Mouse (Mus musculus) midbrain, embryonic 10.5 days (tissue): ENCODE data around the gene Tnfaip6. TPM values are rescaled to one million over a fixed set of nuclear protein-coding genes. Genes with fewer than 3 reads are reported as not detected.
A peak's percentile ranks its signal among the peaks of the same experiment; 100 is the strongest.

Experiments used
- DNase-seq: peaks from one replicate; pipeline ENCODE4 v3.0.0-alpha.2; 2017; ENCODE audit warnings: low spot score
- H3K27ac ChIP-seq: fragments of 300-500 bp; sonication (generic); replicated peaks from 2 replicates; pipeline ENCODE4 v1.5.1; 2016; ENCODE audit warnings: mild to moderate bottlenecking
- H3K27me3 ChIP-seq: fragments of 300-500 bp; sonication (generic); 2 replicates; pipeline ENCODE4 v1.6.1; 2016; ENCODE audit warnings: low read depth, mild to moderate bottlenecking; ENCODE audit not compliant: poor library complexity, severe bottlenecking
- H3K36me3 ChIP-seq: fragments of 300-500 bp; sonication (generic); 2 replicates; pipeline ENCODE4 v1.6.1; 2016; ENCODE audit warnings: mild to moderate bottlenecking, moderate library complexity
- H3K4me1 ChIP-seq: fragments of 300-500 bp; sonication (generic); 2 replicates; pipeline ENCODE4 v1.6.1; 2016
- H3K4me3 ChIP-seq: fragments of 300-500 bp; sonication (generic); 2 replicates; pipeline ENCODE4 v1.5.1; 2016; ENCODE audit warnings: mild to moderate bottlenecking, moderate library complexity
- H3K9me3 ChIP-seq: fragments of 300-500 bp; sonication (generic); replicated peaks from 2 replicates; pipeline ENCODE4 v1.6.1; 2016; ENCODE audit warnings: mild to moderate bottlenecking
- WGBS: fragments of 180-500 bp; shearing (Covaris S2); methylation state at CpG from one replicate; pipeline ENCODE4 v1.1.7; 2016; 5-methylcytosine and 5-hydroxymethylcytosine counted together
- polyA plus RNA-seq: library from polyadenylated mRNA; unstranded; fragments of >200 nt; fragmentation: Nextera tagmentation; extraction: Ambion mirVana; gene quantifications from 2 replicates; pipeline ENCODE4 v1.2.1, GENCODE M21; 2016

Gene Tnfaip6
- polyA plus RNA-seq, 1 experiment from 2014 or later, result 19.4 TPM

DNA sequence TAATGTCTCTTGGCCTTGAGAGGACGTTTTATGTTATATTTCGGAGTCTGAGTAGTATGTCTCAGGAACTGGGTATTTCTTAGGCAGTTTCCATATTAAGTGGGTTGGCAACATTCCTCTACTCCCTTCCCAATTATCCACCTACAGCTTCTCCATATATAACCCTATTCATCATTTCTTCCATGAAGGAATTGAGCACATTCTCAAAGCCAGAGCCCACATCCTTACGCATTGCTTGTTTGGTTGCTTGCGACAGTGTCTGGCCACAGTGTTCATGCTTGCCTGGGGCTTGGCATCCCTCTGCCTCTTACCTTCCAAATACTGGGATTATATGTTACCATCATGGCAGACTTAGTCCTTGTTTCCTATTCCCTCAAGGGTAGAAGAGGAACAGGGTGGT, 3.2 kb upstream of the Tnfaip6 start:
- Histone ChIP-seq H3K9me3 (no peaks in the 10 kb centered on the region), H3K27me3 (no peaks in the 10 kb centered on the region; the same call in 1 of the 2 replicates), H3K27ac (no peak overlapping the region), H3K4me1 (peaks cover 23% of the 10 kb centered on the region), H3K36me3 (no peaks in the 10 kb centered on the region), H3K4me3 (no peak overlapping the region)
- DNase-seq, result no peak
- WGBS, result 93% methylated on average over 4 of the region's 4 CpGs

- Histone ChIP-seq H3K4me3 (no peak overlapping the region), H3K36me3 (no peaks in the 10 kb centered on the region), H3K27me3 (no peaks in the 10 kb centered on the region; the same call in 1 of the 2 replicates), H3K9me3 (no peaks in the 10 kb centered on the region), H3K27ac (no peak overlapping the region), H3K4me1 (peaks cover 23% of the 10 kb centered on the region)
- 84% methylated on average over 4 of the region's 4 CpGs for WGBS
- no peak for DNase-seq
Measured at GRCm38 (mm10) chr2:52035144-52035543, 2.7 kb upstream of the Tnfaip6 start.

- Histone ChIP-seq H3K4me1 (peaks cover 23% of the 10 kb centered on the region), H3K27me3 (no peaks in the 10 kb centered on the region; the same call in 1 of the 2 replicates), H3K27ac (0 out of 2 replicates have a peak overlapping the region, but pooled peaks have one; percentile 81), H3K4me3 (peak overlapping the region; percentile 61), H3K36me3 (no peaks in the 10 kb centered on the region), H3K9me3 (no peaks in the 10 kb centered on the region)
- peak; percentile 25 for DNase-seq
- WGBS, result 42% methylated on average over 9 of the region's 11 CpGs
Measured at GRCm38 (mm10) chr2:52036929-52037595, 747 bp upstream of the Tnfaip6 start.

GRCm38 (mm10) chr2:52038558-52038957, 749 bp downstream of the Tnfaip6 start:
- peak overlapping the region; percentile 61 for H3K4me3 ChIP-seq
- peak; percentile 13 for DNase-seq
- peaks cover 1% of the 10 kb centered on the region; the same call in 1 of the 2 replicates for H3K36me3 ChIP-seq
- 35% methylated on average over 5 of the region's 5 CpGs for WGBS
- H3K27me3 ChIP-seq, result no peaks in the 10 kb centered on the region; the same call in 1 of the 2 replicates
- H3K27ac ChIP-seq, result peak overlapping the region; percentile 81
- H3K4me1 ChIP-seq, result peaks cover 23% of the 10 kb centered on the region
- H3K9me3 ChIP-seq, result no peaks in the 10 kb centered on the region

DNA sequence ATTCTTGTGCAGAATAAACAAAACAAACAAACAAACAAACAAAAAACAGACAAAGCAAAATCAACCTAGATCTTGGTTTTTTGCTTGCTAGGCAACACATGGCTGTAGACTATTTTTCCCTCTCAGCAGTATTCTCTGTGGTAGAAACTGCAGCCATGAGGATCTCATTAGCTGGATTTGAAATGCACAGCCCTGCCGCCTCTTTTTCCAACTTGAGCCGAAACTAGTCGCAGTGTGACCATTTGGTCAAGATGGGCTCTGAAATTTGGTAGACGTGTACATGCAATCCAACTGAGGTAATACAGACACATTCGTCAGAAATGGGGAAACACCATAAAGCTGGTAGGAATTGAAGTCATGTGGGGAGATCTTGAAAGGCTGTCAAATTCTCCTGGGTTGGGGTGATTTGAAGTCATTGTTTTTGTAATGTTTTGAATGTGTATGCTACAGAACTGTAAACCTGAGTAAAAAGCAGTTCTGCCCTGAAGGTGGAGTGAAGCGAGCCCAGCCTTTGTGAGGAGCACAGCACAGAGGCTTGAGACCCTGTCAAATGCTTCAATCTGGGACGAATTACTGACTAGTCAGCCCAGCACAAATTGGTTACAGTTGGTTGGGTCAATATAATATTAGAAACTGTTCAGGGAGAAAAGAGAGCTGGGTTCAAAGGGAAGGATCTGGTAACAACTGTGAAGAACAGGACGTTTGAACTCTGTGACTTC, 1.4 kb downstream of the Tnfaip6 start:
- DNase-seq, result peak; percentile 20
- Histone ChIP-seq H3K9me3 (no peaks in the 10 kb centered on the region), H3K4me1 (peaks cover 23% of the 10 kb centered on the region), H3K36me3 (peaks cover 8% of the 10 kb centered on the region; the same call in 1 of the 2 replicates), H3K27ac (peak overlapping the region; percentile 33; the same call in 1 of the 2 replicates), H3K4me3 (peak overlapping the region; percentile 61), H3K27me3 (no peaks in the 10 kb centered on the region; the same call in 1 of the 2 replicates)
- 52% methylated on average over 8 of the region's 8 CpGs for WGBS

DNA sequence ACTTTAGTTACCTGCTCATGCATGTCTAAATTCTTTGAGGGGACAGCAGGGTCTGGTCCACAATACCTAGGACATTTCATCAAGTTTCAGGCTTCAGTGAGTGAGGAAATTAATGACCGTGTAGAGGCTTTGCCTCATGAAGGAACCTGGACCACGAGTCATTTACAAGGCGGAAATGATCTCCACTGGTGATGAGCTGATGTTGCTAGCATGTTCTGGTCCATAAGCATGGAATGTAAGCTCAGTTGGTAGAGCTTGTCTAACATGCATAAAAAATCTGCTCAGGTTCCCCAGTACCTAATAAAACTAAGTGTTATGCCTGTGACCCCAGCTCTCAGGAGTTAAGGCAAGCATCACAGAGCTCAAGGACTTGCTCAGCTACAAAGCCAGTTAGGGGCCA, 4.3 kb downstream of the Tnfaip6 start:
- Histone ChIP-seq H3K4me1 (peaks cover 19% of the 10 kb centered on the region), H3K9me3 (no peaks in the 10 kb centered on the region), H3K4me3 (no peak overlapping the region), H3K36me3 (peaks cover 10% of the 10 kb centered on the region; the same call in 1 of the 2 replicates), H3K27ac (no peak overlapping the region), H3K27me3 (no peaks in the 10 kb centered on the region; the same call in 1 of the 2 replicates)
- 88% methylated on average over 3 of the region's 3 CpGs for WGBS
- DNase-seq, result no peak

DNA sequence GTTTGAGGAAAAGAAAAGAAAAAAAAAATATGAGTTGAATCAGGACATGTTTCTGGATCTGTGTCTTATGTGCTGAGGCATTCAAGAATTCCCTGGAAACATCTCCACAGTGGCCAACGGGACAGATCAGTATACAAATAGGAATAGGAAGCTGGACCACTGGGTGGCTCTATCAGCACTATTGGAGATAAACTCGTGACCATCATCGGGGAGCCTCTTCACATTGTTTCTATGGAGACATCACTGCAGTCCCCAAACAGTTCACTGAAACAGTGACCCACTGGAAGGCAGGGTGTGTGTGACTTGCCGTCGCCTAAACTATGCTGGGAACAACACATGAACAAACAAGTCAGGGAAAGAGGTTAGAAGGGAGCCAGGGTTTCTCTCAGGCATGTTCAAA, 4.9 kb downstream of the Tnfaip6 start:
- Histone ChIP-seq H3K27me3 (no peaks in the 10 kb centered on the region; the same call in 1 of the 2 replicates), H3K27ac (no peak overlapping the region), H3K36me3 (peaks cover 10% of the 10 kb centered on the region; the same call in 1 of the 2 replicates), H3K4me3 (no peak overlapping the region), H3K9me3 (no peaks in the 10 kb centered on the region), H3K4me1 (peaks cover 14% of the 10 kb centered on the region)
- 64% methylated on average over 5 of the region's 5 CpGs for WGBS
- no peak for DNase-seq

- no peaks in the 10 kb centered on the region; the same call in 1 of the 2 replicates for H3K27me3 ChIP-seq
- peaks cover 11% of the 10 kb centered on the region for H3K4me1 ChIP-seq
- H3K4me3 ChIP-seq, result no peak overlapping the region
- no peak overlapping the region for H3K27ac ChIP-seq
- WGBS, result 86% methylated on average over 11 of the region's 11 CpGs
- no peaks in the 10 kb centered on the region for H3K9me3 ChIP-seq
- DNase-seq, result no peak
- H3K36me3 ChIP-seq, result peaks cover 15% of the 10 kb centered on the region; the same call in 1 of the 2 replicates
Measured at GRCm38 (mm10) chr2:52043485-52043884, 5.7 kb downstream of the Tnfaip6 start.

DNA sequence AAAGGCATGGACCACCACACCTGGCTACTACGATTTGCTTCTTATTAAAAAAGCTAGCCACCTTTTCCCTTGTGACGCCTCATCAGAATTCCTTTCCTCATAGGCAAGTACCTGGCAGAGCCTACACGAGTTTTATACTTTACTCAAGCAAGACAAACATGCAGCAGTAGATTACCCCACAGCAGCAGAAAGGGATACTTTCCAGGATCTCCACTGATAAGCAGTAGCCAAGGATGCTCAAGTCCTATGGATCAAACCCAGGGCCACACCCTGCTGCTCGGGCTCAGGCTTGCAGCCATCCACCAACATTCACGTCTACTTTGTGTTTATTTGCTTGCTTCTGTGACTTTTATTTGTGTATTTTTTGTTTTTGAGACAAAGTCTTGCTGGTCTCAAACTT, 8.2 kb downstream of the Tnfaip6 start:
- no peaks in the 10 kb centered on the region for H3K4me1 ChIP-seq
- no peaks in the 10 kb centered on the region for H3K9me3 ChIP-seq
- WGBS, result 86% methylated on average over 5 of the region's 5 CpGs
- H3K27ac ChIP-seq, result no peak overlapping the region
- H3K4me3 ChIP-seq, result no peak overlapping the region
- no peaks in the 10 kb centered on the region for H3K27me3 ChIP-seq
- H3K36me3 ChIP-seq, result peaks cover 18% of the 10 kb centered on the region
- DNase-seq, result no peak

DNA sequence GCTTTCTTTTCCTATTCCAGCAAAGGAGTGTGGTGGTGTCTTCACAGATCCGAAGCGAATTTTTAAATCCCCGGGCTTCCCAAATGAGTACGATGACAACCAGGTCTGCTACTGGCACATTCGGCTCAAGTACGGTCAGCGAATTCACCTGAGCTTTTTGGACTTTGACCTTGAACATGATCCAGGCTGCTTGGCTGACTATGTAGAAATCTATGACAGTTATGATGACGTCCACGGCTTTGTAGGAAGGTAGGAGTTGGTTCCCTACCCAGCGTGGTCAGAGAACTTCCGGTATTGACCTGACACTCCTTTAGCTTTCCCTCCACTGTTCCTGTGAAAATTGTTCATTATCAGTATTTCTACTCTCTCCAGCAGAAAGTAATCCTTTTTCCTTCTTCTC, 13.0 kb downstream of the Tnfaip6 start:
- H3K4me1 ChIP-seq, result peaks cover 10% of the 10 kb centered on the region
- peaks cover 15% of the 10 kb centered on the region for H3K36me3 ChIP-seq
- no peaks in the 10 kb centered on the region for H3K27me3 ChIP-seq
- 95% methylated on average over 11 of the region's 11 CpGs for WGBS
- no peak overlapping the region for H3K27ac ChIP-seq
- DNase-seq, result no peak
- no peak overlapping the region for H3K4me3 ChIP-seq
- H3K9me3 ChIP-seq, result no peaks in the 10 kb centered on the region

- H3K9me3 ChIP-seq, result no peaks in the 10 kb centered on the region
- H3K4me3 ChIP-seq, result no peak overlapping the region
- 86% methylated on average over 4 of the region's 4 CpGs for WGBS
- no peak for DNase-seq
- H3K27me3 ChIP-seq, result no peaks in the 10 kb centered on the region
- H3K4me1 ChIP-seq, result peaks cover 10% of the 10 kb centered on the region
- H3K36me3 ChIP-seq, result peaks cover 15% of the 10 kb centered on the region
- H3K27ac ChIP-seq, result no peak overlapping the region
Measured at GRCm38 (mm10) chr2:52052335-52052734, 14.5 kb downstream of the Tnfaip6 start.

- no peak for DNase-seq
- Histone ChIP-seq H3K27me3 (no peaks in the 10 kb centered on the region), H3K27ac (no peak overlapping the region), H3K4me3 (no peak overlapping the region), H3K9me3 (no peaks in the 10 kb centered on the region), H3K36me3 (peaks cover 10% of the 10 kb centered on the region; the same call in 1 of the 2 replicates), H3K4me1 (peaks cover 10% of the 10 kb centered on the region)
- WGBS, result 65% methylated on average over 5 of the region's 5 CpGs
Measured at GRCm38 (mm10) chr2:52053502-52053901, 15.7 kb downstream of the Tnfaip6 start.

GRCm38 (mm10) chr2:52055616-52056015, 17.8 kb downstream of the Tnfaip6 start:
- H3K27ac ChIP-seq, result no peak overlapping the region
- DNase-seq, result peak; percentile 14
- no peaks in the 10 kb centered on the region for H3K27me3 ChIP-seq
- H3K4me1 ChIP-seq, result peaks cover 10% of the 10 kb centered on the region
- 34% methylated on average over 4 of the region's 4 CpGs for WGBS
- no peaks in the 10 kb centered on the region for H3K9me3 ChIP-seq
- H3K36me3 ChIP-seq, result peaks cover 10% of the 10 kb centered on the region; the same call in 1 of the 2 replicates
- no peak overlapping the region for H3K4me3 ChIP-seq
